Mouse (Mus musculus): ENCODE results near the gene Gm15155. TPM values are rescaled to one million over a fixed set of nuclear protein-coding genes. Genes with fewer than 3 reads are reported as not detected.

Gene Gm15155
- polyA plus RNA-seq, 1 experiment: not detected

DNA sequence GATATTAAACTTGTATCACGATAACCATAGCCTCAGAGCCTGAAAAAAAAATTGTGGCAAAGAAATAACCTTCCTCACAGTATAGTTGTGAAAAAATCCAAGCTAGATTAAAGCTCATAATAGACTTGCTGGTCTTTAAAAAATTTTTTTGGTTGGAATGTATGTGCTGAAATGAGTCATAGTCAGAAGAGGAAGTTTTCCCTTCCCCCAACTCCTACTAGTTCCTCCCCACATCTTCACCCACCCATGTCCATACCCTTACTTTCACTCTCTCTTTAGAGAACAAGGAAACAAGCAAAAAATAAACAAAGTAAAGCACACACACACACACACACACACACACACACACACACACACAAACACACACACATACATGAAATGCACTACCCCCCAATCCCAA is 103.8 kb downstream of the Gm15155 start:
- no peaks in the 10 kb centered on the region for H3K4me1 ChIP-seq (ENCODE audit: control insufficient read depth, insufficient read depth, low read length)
- H3K36me3 ChIP-seq (ENCODE audit: control insufficient read depth, insufficient read depth, low read length, poor library complexity, severe bottlenecking): no peaks in the 10 kb centered on the region
- no peaks in the 10 kb centered on the region; the same call in 1 of the 2 replicates for H3K9me3 ChIP-seq (replicated peaks; ENCODE audit: control insufficient read depth, insufficient read depth, low read length, poor library complexity, severe bottlenecking)
- H3K4me3 ChIP-seq (ENCODE audit: low read depth, low read length): no peak overlapping the region
- no peaks in the 10 kb centered on the region for H3K27me3 ChIP-seq (ENCODE audit: control insufficient read depth, insufficient read depth, low read length, poor library complexity, severe bottlenecking)
- H3K27ac ChIP-seq (ENCODE audit: insufficient read depth, low read length): no peak overlapping the region
- H3K9ac ChIP-seq (ENCODE audit: low read depth, poor library complexity, severe bottlenecking): no peak overlapping the region
- no peak for TF ChIP-seq POLR2A (IDR thresholded peaks at IDR 0.05; ENCODE audit: insufficient read depth, low read length)
- TF ChIP-seq EP300 (IDR thresholded peaks at IDR 0.05; ENCODE audit: insufficient read depth, low read depth, low read length): no peak
- TF ChIP-seq CTCF (IDR thresholded peaks at IDR 0.05; ENCODE audit: low read depth, low read length): no peak

DNA sequence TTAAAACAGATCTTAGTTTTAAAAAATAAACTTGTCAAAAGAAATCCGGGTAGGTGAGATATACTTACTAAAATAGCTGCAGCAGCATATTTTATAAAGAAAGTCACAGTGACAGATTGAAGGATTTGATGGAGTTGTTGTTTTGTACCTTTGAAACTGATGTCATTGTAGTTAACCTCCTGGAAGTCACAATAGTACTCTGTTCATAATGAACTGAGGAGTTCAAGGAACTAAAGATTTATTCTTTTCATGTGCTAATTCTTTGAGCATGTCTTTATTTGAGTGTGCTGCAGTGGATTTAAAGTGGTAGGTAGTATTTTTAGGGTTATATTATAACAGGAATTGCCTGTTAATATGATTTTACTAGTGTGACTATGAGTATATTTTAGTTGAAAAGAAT is 263.6 kb downstream of the Gm15155 start:
- H3K4me1 ChIP-seq (ENCODE audit: control insufficient read depth, insufficient read depth, low read length): no peaks in the 10 kb centered on the region
- H3K9ac ChIP-seq (ENCODE audit: low read depth, poor library complexity, severe bottlenecking): no peak overlapping the region
- H3K9me3 ChIP-seq (replicated peaks; ENCODE audit: control insufficient read depth, insufficient read depth, low read length, poor library complexity, severe bottlenecking): no peaks in the 10 kb centered on the region
- no peaks in the 10 kb centered on the region for H3K36me3 ChIP-seq (ENCODE audit: control insufficient read depth, insufficient read depth, low read length, poor library complexity, severe bottlenecking)
- H3K27ac ChIP-seq (ENCODE audit: insufficient read depth, low read length): no peak overlapping the region
- TF ChIP-seq CTCF (IDR thresholded peaks at IDR 0.05; ENCODE audit: low read depth, low read length) (no peak), EP300 (IDR thresholded peaks at IDR 0.05; ENCODE audit: insufficient read depth, low read depth, low read length) (no peak), POLR2A (IDR thresholded peaks at IDR 0.05; ENCODE audit: insufficient read depth, low read length) (no peak)
- no peaks in the 10 kb centered on the region for H3K27me3 ChIP-seq (ENCODE audit: control insufficient read depth, insufficient read depth, low read length, poor library complexity, severe bottlenecking)
- H3K4me3 ChIP-seq (ENCODE audit: low read depth, low read length): no peak overlapping the region

DNA sequence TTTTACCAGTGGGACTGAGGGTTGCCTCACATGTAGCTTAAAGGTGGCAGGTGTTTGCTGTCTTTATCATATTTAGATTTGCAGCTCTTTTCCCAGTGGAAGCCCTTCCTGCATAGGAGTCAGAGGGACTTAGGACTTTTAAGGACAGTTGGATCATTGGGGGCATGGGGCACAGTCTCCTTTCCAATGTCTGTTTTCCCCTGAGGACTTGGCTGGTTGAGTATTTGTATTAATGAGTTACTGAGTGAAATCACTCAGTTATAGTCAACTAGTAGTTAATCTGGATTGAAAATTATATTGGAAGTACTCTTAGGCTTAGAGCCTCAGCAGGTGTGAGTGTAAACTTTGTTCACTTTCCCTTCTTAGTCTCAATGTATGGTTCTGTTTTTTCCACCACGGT is 275.5 kb downstream of the Gm15155 start:
- Histone ChIP-seq H3K36me3 (ENCODE audit: control insufficient read depth, insufficient read depth, low read length, poor library complexity, severe bottlenecking) (no peaks in the 10 kb centered on the region), H3K4me1 (ENCODE audit: control insufficient read depth, insufficient read depth, low read length) (no peaks in the 10 kb centered on the region), H3K27me3 (ENCODE audit: control insufficient read depth, insufficient read depth, low read length, poor library complexity, severe bottlenecking) (no peaks in the 10 kb centered on the region), H3K9ac (ENCODE audit: low read depth, poor library complexity, severe bottlenecking) (no peak overlapping the region), H3K4me3 (ENCODE audit: low read depth, low read length) (no peak overlapping the region), H3K27ac (ENCODE audit: insufficient read depth, low read length) (no peak overlapping the region), H3K9me3 (replicated peaks; ENCODE audit: control insufficient read depth, insufficient read depth, low read length, poor library complexity, severe bottlenecking) (no peaks in the 10 kb centered on the region)
- TF ChIP-seq CTCF (IDR thresholded peaks at IDR 0.05; ENCODE audit: low read depth, low read length) (no peak), POLR2A (IDR thresholded peaks at IDR 0.05; ENCODE audit: insufficient read depth, low read length) (no peak), EP300 (IDR thresholded peaks at IDR 0.05; ENCODE audit: insufficient read depth, low read depth, low read length) (no peak)

DNA sequence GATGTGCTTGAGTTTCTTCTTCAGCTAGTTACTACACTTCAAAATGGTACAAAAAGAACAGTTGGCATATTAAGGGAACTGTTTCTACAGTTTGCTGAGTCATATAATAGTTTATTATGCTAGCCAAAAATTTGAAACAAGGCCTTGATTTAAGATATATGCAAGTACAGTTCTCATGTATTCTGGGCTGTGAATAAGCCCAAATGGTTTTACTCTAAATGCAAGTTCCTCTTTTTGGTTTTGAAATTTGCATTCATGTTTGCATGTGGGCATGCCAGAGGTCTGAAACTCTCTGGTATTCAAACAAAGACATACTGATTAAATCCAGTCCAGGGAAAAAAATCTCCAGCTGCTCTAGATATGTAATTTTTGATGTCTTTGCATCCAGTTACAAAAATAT is 277.2 kb downstream of the Gm15155 start:
- no peak overlapping the region for H3K4me3 ChIP-seq (ENCODE audit: low read depth, low read length)
- no peaks in the 10 kb centered on the region for H3K9me3 ChIP-seq (replicated peaks; ENCODE audit: control insufficient read depth, insufficient read depth, low read length, poor library complexity, severe bottlenecking)
- no peak overlapping the region for H3K9ac ChIP-seq (ENCODE audit: low read depth, poor library complexity, severe bottlenecking)
- H3K4me1 ChIP-seq (ENCODE audit: control insufficient read depth, insufficient read depth, low read length): no peaks in the 10 kb centered on the region
- H3K27me3 ChIP-seq (ENCODE audit: control insufficient read depth, insufficient read depth, low read length, poor library complexity, severe bottlenecking): no peaks in the 10 kb centered on the region
- H3K27ac ChIP-seq (ENCODE audit: insufficient read depth, low read length): no peak overlapping the region
- TF ChIP-seq CTCF (IDR thresholded peaks at IDR 0.05; ENCODE audit: low read depth, low read length) (no peak), POLR2A (IDR thresholded peaks at IDR 0.05; ENCODE audit: insufficient read depth, low read length) (no peak), EP300 (IDR thresholded peaks at IDR 0.05; ENCODE audit: insufficient read depth, low read depth, low read length) (no peak)
- no peaks in the 10 kb centered on the region for H3K36me3 ChIP-seq (ENCODE audit: control insufficient read depth, insufficient read depth, low read length, poor library complexity, severe bottlenecking)

DNA sequence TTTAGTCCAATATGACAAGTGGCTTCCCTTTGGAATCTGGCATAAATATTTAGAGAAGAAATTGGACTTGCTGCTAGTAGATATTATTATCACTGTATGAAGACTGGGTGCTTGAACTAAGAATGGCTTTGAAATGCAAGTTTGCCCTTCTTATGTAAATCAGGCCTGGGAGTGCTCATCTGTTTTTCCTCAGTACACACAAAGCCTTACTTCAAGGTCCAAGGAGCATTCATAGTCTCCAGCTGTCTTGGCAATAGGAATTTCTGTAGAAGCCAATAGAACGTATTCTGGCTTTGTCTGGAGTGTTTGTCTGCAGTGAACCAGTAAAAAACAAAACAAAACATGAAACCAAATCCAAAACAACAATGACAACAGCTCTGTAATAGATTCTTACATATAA is 278.6 kb downstream of the Gm15155 start:
- Histone ChIP-seq H3K4me3 (ENCODE audit: low read depth, low read length) (no peak overlapping the region), H3K9ac (ENCODE audit: low read depth, poor library complexity, severe bottlenecking) (no peak overlapping the region), H3K27ac (ENCODE audit: insufficient read depth, low read length) (no peak overlapping the region), H3K4me1 (ENCODE audit: control insufficient read depth, insufficient read depth, low read length) (no peaks in the 10 kb centered on the region), H3K36me3 (ENCODE audit: control insufficient read depth, insufficient read depth, low read length, poor library complexity, severe bottlenecking) (no peaks in the 10 kb centered on the region), H3K27me3 (ENCODE audit: control insufficient read depth, insufficient read depth, low read length, poor library complexity, severe bottlenecking) (no peaks in the 10 kb centered on the region), H3K9me3 (replicated peaks; ENCODE audit: control insufficient read depth, insufficient read depth, low read length, poor library complexity, severe bottlenecking) (no peaks in the 10 kb centered on the region)
- TF ChIP-seq POLR2A (IDR thresholded peaks at IDR 0.05; ENCODE audit: insufficient read depth, low read length) (no peak), EP300 (IDR thresholded peaks at IDR 0.05; ENCODE audit: insufficient read depth, low read depth, low read length) (no peak), CTCF (IDR thresholded peaks at IDR 0.05; ENCODE audit: low read depth, low read length) (no peak)

DNA sequence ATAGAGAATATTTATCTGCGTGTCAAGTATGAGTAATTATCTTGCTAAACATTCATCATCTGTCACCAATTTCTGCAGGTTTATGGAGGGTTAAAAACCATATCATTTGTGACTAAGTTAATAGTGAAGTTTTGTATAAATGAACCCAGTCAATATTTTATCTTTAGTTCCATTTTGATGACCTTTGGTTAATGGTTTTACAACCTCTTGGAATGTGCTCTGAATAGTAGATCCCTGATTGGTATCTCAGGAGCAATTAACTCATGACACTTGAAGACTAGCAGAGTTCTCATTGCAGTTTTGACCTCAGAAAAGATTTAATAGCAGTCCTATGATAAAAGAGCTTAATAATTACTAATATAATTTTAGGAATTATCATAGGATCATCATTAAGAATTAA is 385.2 kb downstream of the Gm15155 start:
- no peak overlapping the region for H3K4me3 ChIP-seq (ENCODE audit: low read depth, low read length)
- H3K4me1 ChIP-seq (ENCODE audit: control insufficient read depth, insufficient read depth, low read length): no peaks in the 10 kb centered on the region
- no peaks in the 10 kb centered on the region for H3K27me3 ChIP-seq (ENCODE audit: control insufficient read depth, insufficient read depth, low read length, poor library complexity, severe bottlenecking)
- H3K9ac ChIP-seq (ENCODE audit: low read depth, poor library complexity, severe bottlenecking): no peak overlapping the region
- H3K36me3 ChIP-seq (ENCODE audit: control insufficient read depth, insufficient read depth, low read length, poor library complexity, severe bottlenecking): no peaks in the 10 kb centered on the region
- no peaks in the 10 kb centered on the region; the same call in 1 of the 2 replicates for H3K9me3 ChIP-seq (replicated peaks; ENCODE audit: control insufficient read depth, insufficient read depth, low read length, poor library complexity, severe bottlenecking)
- H3K27ac ChIP-seq (ENCODE audit: insufficient read depth, low read length): no peak overlapping the region
- TF ChIP-seq CTCF (IDR thresholded peaks at IDR 0.05; ENCODE audit: low read depth, low read length) (no peak), EP300 (IDR thresholded peaks at IDR 0.05; ENCODE audit: insufficient read depth, low read depth, low read length) (no peak), POLR2A (IDR thresholded peaks at IDR 0.05; ENCODE audit: insufficient read depth, low read length) (no peak)
